Mouse (Mus musculus): ENCODE measurements around the gene Camk2g. TPM values are rescaled to one million over a fixed set of nuclear protein-coding genes. Genes with fewer than 3 reads are reported as not detected.

The Camk2g gene
- polyA plus RNA-seq, 1 experiment from 2014 or later = 39.5 TPM

GRCm38 (mm10) chr14:20767936-20768335, 26.0 kb downstream of the Camk2g start:
- DNase-seq (ENCODE audit: low spot score, missing footprints) = no peak
- H3K9ac ChIP-seq (ENCODE audit: low read length) = no peak overlapping the region
- no peaks in the 10 kb centered on the region for H3K27me3 ChIP-seq (ENCODE audit: control insufficient read depth, insufficient read depth, low read length)
- no peak for ATAC-seq (ENCODE audit: low FRiP score)
- H3K4me2 ChIP-seq = no peak overlapping the region
- H3K4me1 ChIP-seq (ENCODE audit: control insufficient read depth, insufficient read depth, low read length) = no peaks in the 10 kb centered on the region
- H3K9me3 ChIP-seq (ENCODE audit: control insufficient read depth, low read length) = no peaks in the 10 kb centered on the region
- H3K36me3 ChIP-seq (ENCODE audit: control insufficient read depth, insufficient read depth, low read length) = peaks cover 6% of the 10 kb centered on the region
- no peak overlapping the region for H3K27ac ChIP-seq (ENCODE audit: low read depth, low read length)
- no peak overlapping the region for H3K4me3 ChIP-seq (ENCODE audit: low read depth, low read length)
- WGBS = 91% methylated on average over 7 of the region's 7 CpGs

- H3K9ac ChIP-seq (ENCODE audit: low read length) = no peak overlapping the region
- H3K4me2 ChIP-seq = no peak overlapping the region
- no peak overlapping the region for H3K27ac ChIP-seq (ENCODE audit: low read depth, low read length)
- H3K36me3 ChIP-seq (ENCODE audit: control insufficient read depth, insufficient read depth, low read length) = peaks cover 7% of the 10 kb centered on the region
- H3K27me3 ChIP-seq (ENCODE audit: control insufficient read depth, insufficient read depth, low read length) = no peaks in the 10 kb centered on the region
- no peaks in the 10 kb centered on the region for H3K4me1 ChIP-seq (ENCODE audit: control insufficient read depth, insufficient read depth, low read length)
- peak; percentile 70 for ATAC-seq (ENCODE audit: low FRiP score)
- H3K4me3 ChIP-seq (ENCODE audit: low read depth, low read length) = no peak overlapping the region
- WGBS = 32% methylated on average over 12 of the region's 12 CpGs
- DNase-seq (ENCODE audit: low spot score, missing footprints) = peak; percentile 99
- H3K9me3 ChIP-seq (ENCODE audit: control insufficient read depth, low read length) = no peaks in the 10 kb centered on the region
These were observed 28.1 kb downstream of the Camk2g start for GRCm38 (mm10) chr14:20765642-20766258.

DNA sequence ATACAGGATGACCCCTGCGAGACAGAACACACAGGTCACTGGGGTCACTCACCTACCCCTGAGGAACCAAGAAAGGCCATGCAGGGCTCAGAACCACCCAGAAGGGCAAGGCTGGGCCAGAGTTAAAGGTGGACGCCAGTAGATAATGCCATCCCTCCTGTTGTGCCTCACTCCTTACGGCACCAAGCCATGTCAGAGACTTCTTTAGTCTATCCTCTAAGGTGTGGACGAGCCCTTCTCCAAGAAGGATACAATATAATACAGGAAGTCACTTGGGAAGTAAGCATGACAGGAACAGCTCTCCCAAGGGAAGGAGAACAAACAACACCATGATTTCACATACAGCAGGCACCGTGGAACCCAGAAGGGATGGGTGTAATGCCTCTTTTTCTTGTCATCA, 28.9 kb downstream of the Camk2g start:
- H3K27ac ChIP-seq (ENCODE audit: low read depth, low read length) = no peak overlapping the region
- H3K4me2 ChIP-seq = no peak overlapping the region
- H3K9ac ChIP-seq (ENCODE audit: low read length) = no peak overlapping the region
- H3K27me3 ChIP-seq (ENCODE audit: control insufficient read depth, insufficient read depth, low read length) = no peaks in the 10 kb centered on the region
- H3K36me3 ChIP-seq (ENCODE audit: control insufficient read depth, insufficient read depth, low read length) = peaks cover 13% of the 10 kb centered on the region
- no peaks in the 10 kb centered on the region for H3K9me3 ChIP-seq (ENCODE audit: control insufficient read depth, low read length)
- no peak for DNase-seq (ENCODE audit: low spot score, missing footprints)
- H3K4me1 ChIP-seq (ENCODE audit: control insufficient read depth, insufficient read depth, low read length) = no peaks in the 10 kb centered on the region
- no peak for ATAC-seq (ENCODE audit: low FRiP score)
- no peak overlapping the region for H3K4me3 ChIP-seq (ENCODE audit: low read depth, low read length)
- WGBS = 87% methylated on average over 5 of the region's 5 CpGs

DNA sequence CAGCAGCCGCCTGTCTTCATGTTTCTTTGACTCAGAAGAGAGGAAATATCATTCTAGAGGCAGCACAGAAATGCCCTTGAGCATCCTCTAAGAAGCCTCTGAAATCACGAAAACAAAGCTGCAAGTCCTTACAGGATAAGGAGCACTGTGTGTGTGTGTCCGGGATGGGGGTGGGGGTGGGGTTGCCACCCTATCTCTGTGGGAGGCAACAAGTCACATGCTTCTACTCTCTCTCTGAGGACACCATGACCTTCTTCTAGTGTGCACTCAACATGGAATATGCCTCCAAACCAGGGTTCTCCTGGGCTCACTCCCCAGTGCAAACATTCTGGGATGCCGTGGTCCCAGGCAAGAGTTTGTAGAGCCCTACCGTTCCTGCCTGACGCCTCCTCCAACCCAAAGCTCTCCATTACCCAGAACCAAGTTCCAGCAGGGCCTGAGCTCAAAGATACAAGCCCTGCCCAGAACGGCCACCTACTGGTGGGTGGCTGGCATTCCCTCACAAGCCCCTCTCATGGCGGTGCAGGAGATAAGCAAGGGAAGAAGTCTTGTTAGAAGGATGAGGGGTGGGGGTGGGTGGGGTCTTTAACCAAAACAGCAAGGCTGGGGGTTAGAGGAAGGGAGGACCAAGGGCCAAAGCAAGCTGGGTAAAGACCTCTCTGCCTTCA, 35.0 kb downstream of the Camk2g start:
- Histone ChIP-seq H3K36me3 (ENCODE audit: control insufficient read depth, insufficient read depth, low read length) (peaks cover 19% of the 10 kb centered on the region), H3K4me1 (ENCODE audit: control insufficient read depth, insufficient read depth, low read length) (no peaks in the 10 kb centered on the region), H3K4me2 (no peak overlapping the region), H3K4me3 (ENCODE audit: low read depth, low read length) (no peak overlapping the region), H3K27ac (ENCODE audit: low read depth, low read length) (no peak overlapping the region), H3K9me3 (ENCODE audit: control insufficient read depth, low read length) (no peaks in the 10 kb centered on the region), H3K27me3 (ENCODE audit: control insufficient read depth, insufficient read depth, low read length) (no peaks in the 10 kb centered on the region), H3K9ac (ENCODE audit: low read length) (no peak overlapping the region)
- 84% methylated on average over 8 of the region's 8 CpGs for WGBS
- ATAC-seq (ENCODE audit: low FRiP score) (no peak), DNase-seq (ENCODE audit: low spot score, missing footprints) (no peak)

- WGBS = 96% methylated on average over 22 of the region's 22 CpGs
These were observed 36.4 kb downstream of the Camk2g start for GRCm38 (mm10) chr14:20757370-20757907.

DNA sequence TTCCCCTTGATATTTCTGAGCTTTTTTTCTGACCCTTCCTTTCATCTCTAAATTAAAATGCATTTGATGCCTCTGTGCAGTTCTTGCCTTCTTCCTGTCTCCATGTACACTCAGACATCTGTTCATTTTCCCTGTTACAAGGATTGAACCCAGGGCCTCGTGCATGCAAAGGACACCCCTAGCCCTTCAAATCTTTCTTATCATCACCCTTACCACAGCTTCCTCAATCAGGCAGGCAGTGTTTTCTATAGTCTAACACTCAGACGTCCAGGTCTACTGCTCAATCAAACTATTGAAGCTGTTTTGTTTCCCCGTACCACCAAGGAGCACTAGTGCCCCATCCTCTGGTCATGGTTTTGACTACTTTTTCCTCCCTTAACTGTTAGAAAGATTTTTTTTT, 40.1 kb downstream of the Camk2g start:
- H3K27me3 ChIP-seq (ENCODE audit: control insufficient read depth, insufficient read depth, low read length) = no peaks in the 10 kb centered on the region
- ATAC-seq (ENCODE audit: low FRiP score) (no peak), DNase-seq (ENCODE audit: low spot score, missing footprints) (no peak)
- H3K9ac ChIP-seq (ENCODE audit: low read length) = no peak overlapping the region
- no peak overlapping the region for H3K4me2 ChIP-seq
- whole genome bisulfite sequencing = 79% methylated on average over 3 of the region's 3 CpGs
- no peaks in the 10 kb centered on the region for H3K4me1 ChIP-seq (ENCODE audit: control insufficient read depth, insufficient read depth, low read length)
- no peak overlapping the region for H3K27ac ChIP-seq (ENCODE audit: low read depth, low read length)
- no peaks in the 10 kb centered on the region for H3K9me3 ChIP-seq (ENCODE audit: control insufficient read depth, low read length)
- no peak overlapping the region for H3K4me3 ChIP-seq (ENCODE audit: low read depth, low read length)
- peaks cover 8% of the 10 kb centered on the region for H3K36me3 ChIP-seq (ENCODE audit: control insufficient read depth, insufficient read depth, low read length)

More at GRCm38 (mm10) chr14:20757370-20757907, 36.4 kb downstream of the Camk2g start:
- Histone ChIP-seq H3K27ac (ENCODE audit: low read depth, low read length) (no peak overlapping the region), H3K4me2 (no peak overlapping the region), H3K4me1 (ENCODE audit: control insufficient read depth, insufficient read depth, low read length) (no peaks in the 10 kb centered on the region), H3K9ac (ENCODE audit: low read length) (no peak overlapping the region), H3K4me3 (ENCODE audit: low read depth, low read length) (no peak overlapping the region), H3K27me3 (ENCODE audit: control insufficient read depth, insufficient read depth, low read length) (no peaks in the 10 kb centered on the region), H3K9me3 (ENCODE audit: control insufficient read depth, low read length) (no peaks in the 10 kb centered on the region), H3K36me3 (ENCODE audit: control insufficient read depth, insufficient read depth, low read length) (peaks cover 19% of the 10 kb centered on the region)
- ATAC-seq (ENCODE audit: low FRiP score) (no peak), DNase-seq (ENCODE audit: low spot score, missing footprints) (no peak)

DNA sequence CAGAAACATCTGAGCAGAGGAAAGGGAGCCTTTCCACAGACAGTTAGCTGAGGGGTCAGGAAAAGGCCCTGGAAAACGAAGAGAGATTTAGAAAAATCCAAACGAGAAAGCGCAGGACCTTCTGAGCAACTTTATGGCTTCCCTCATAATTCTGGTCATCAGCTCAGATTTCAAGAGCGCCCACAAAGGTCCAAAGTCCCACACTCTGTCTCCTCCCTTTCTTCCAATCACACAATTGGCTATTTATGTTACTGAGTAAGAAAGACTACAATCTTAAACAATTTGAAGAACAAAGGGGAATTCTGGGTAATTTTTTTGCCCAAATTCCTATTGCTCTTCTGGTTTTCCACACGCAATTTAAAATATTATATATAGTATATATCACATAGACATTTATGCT, 43.4 kb downstream of the Camk2g start:
- H3K9me3 ChIP-seq (ENCODE audit: control insufficient read depth, low read length) = no peaks in the 10 kb centered on the region
- no peak overlapping the region for H3K4me2 ChIP-seq
- no peak overlapping the region for H3K4me3 ChIP-seq (ENCODE audit: low read depth, low read length)
- WGBS = 93% methylated on average over 5 of the region's 5 CpGs
- H3K9ac ChIP-seq (ENCODE audit: low read length) = no peak overlapping the region
- DNase-seq (ENCODE audit: low spot score, missing footprints) (no peak), ATAC-seq (ENCODE audit: low FRiP score) (no peak)
- no peaks in the 10 kb centered on the region for H3K27me3 ChIP-seq (ENCODE audit: control insufficient read depth, insufficient read depth, low read length)
- H3K4me1 ChIP-seq (ENCODE audit: control insufficient read depth, insufficient read depth, low read length) = no peaks in the 10 kb centered on the region
- 0 out of 2 replicates have a peak, but pooled peaks cover 2% of the 10 kb centered on the region for H3K36me3 ChIP-seq (ENCODE audit: control insufficient read depth, insufficient read depth, low read length)
- H3K27ac ChIP-seq (ENCODE audit: low read depth, low read length) = no peak overlapping the region

- no peaks in the 10 kb centered on the region for H3K27me3 ChIP-seq (ENCODE audit: control insufficient read depth, insufficient read depth, low read length)
- H3K9me3 ChIP-seq (ENCODE audit: control insufficient read depth, low read length) = no peaks in the 10 kb centered on the region
- H3K36me3 ChIP-seq (ENCODE audit: control insufficient read depth, insufficient read depth, low read length) = no peaks in the 10 kb centered on the region
- no peak overlapping the region for H3K4me2 ChIP-seq
- DNase-seq (ENCODE audit: low spot score, missing footprints) = no peak
- H3K4me3 ChIP-seq (ENCODE audit: low read depth, low read length) = no peak overlapping the region
- no peak for ATAC-seq (ENCODE audit: low FRiP score)
- H3K9ac ChIP-seq (ENCODE audit: low read length) = no peak overlapping the region
- no peak overlapping the region for H3K27ac ChIP-seq (ENCODE audit: low read depth, low read length)
- H3K4me1 ChIP-seq (ENCODE audit: control insufficient read depth, insufficient read depth, low read length) = no peaks in the 10 kb centered on the region
- 91% methylated on average over 4 of the region's 4 CpGs for WGBS
These were observed 44.3 kb downstream of the Camk2g start for GRCm38 (mm10) chr14:20749494-20750051.

DNA sequence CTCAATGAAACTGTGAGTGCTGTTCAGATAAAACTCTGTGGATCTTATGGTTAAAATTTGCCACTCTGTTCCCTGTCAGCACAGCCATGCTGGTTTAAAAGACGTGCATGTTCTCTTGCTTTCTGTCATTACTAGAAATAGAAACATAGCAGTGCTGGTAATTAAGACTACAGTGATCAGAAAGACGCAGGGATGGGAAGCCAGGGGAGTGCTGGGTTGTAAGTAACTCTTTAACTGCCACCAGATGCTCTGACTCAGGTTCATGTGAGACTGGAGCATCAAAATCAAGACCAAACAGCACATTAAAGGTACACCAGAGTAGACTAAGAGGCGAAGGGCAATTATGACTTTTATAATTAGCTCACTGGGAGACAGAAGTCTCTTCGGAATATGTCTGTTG, 45.5 kb downstream of the Camk2g start:
- no peak for ATAC-seq (ENCODE audit: low FRiP score)
- 83% methylated on average over 4 of the region's 4 CpGs for WGBS

More for the DNA sequence above, 45.5 kb downstream of the Camk2g start:
- Histone ChIP-seq H3K4me1 (ENCODE audit: control insufficient read depth, insufficient read depth, low read length) (no peaks in the 10 kb centered on the region), H3K9ac (ENCODE audit: low read length) (no peak overlapping the region), H3K36me3 (ENCODE audit: control insufficient read depth, insufficient read depth, low read length) (no peaks in the 10 kb centered on the region; the same call in 1 of the 2 replicates), H3K4me3 (ENCODE audit: low read depth, low read length) (no peak overlapping the region), H3K27me3 (ENCODE audit: control insufficient read depth, insufficient read depth, low read length) (no peaks in the 10 kb centered on the region), H3K27ac (ENCODE audit: low read depth, low read length) (no peak overlapping the region), H3K4me2 (no peak overlapping the region), H3K9me3 (ENCODE audit: control insufficient read depth, low read length) (no peaks in the 10 kb centered on the region)
- no peak for DNase-seq (ENCODE audit: low spot score, missing footprints)
